In the genomic region with DNA sequence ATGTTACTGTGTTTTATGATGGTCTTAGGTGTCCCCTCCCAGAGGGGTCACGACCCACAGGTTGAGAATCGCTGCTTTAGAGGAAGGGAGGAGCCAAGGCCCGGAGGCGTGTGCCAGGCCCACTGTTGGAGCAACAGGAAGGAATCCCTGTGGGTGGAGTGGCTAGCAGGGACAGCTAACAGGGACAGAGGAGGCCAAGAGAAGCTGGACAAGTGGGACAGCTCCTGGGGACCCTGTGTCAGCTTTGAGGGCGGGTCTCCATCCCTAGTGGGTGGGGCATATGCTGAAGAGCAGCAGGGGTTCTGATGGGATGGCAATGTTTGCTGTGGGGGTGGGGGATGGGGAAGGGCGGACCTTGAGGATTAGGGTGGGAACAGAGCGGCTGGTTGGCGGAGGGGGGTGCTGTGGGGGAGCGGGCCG, we compare ENCODE assay signal across 13 mouse cellular contexts. TPM values are rescaled to one million over a fixed set of nuclear protein-coding genes. Genes with fewer than 3 reads are reported as not detected.
A peak's percentile ranks its signal among the peaks of the same experiment; 100 is the strongest.
DNase-seq lines count a peak whose midpoint lies in the region; ATAC-seq lines count a peak whose summit lies in the region.
"Had no signal": no experiment of that assay in that cellular context is flagged by ENCODE, and none has a peak within 500 bp of the region (broad histone marks: within the 10 kb centered on the region; RNA-seq: fewer than 3 reads in every experiment).

No protein-coding gene starts in this region.

- peak; percentile 61 for DNase-seq in forebrain, embryonic 11.5 days (ENCODE audit: low spot score)
- peak; percentile 34 for DNase-seq in lung, postnatal 14 days
- DNase-seq in urinary bladder, adult 18-20 months (ENCODE audit: low spot score in 2 of 2) = no peak
- DNase-seq in gastrocnemius, adult 8-10 months (ENCODE audit: low spot score in 2 of 2) = no peak
- DNase-seq: adrenal gland, adult 8-10 months; cerebellum, adult 11-12 months; forebrain, postnatal 0 days; thymus, postnatal 14 days had no signal

- no peak overlapping the region for H3K9ac ChIP-seq in forebrain, embryonic 11.5 days (ENCODE audit: low read length)
- H3K9ac ChIP-seq in forebrain, embryonic 16.5 days (replicated peaks; ENCODE audit: low read depth, low read length) = no peak overlapping the region
- no peak overlapping the region for H3K9ac ChIP-seq in midbrain, embryonic 12.5 days (replicated peaks)
- H3K9ac ChIP-seq in midbrain, embryonic 16.5 days (ENCODE audit: low read depth, low read length) = no peak overlapping the region
- no peak overlapping the region for H3K9ac ChIP-seq in intestine, embryonic 16.5 days (ENCODE audit: low read depth, low read length)
- H3K9ac ChIP-seq: forebrain, postnatal 0 days had no signal

- no peak overlapping the region for H3K4me3 ChIP-seq in forebrain, embryonic 11.5 days (ENCODE audit: low read depth, low read length)
- H3K4me3 ChIP-seq in forebrain, embryonic 16.5 days (replicated peaks; ENCODE audit: low read length) = no peak overlapping the region
- no peak overlapping the region for H3K4me3 ChIP-seq in midbrain, embryonic 12.5 days
- no peak overlapping the region for H3K4me3 ChIP-seq in midbrain, embryonic 16.5 days (ENCODE audit: low read depth, low read length)
- no peak overlapping the region for H3K4me3 ChIP-seq in intestine, embryonic 16.5 days (ENCODE audit: low read length)

- no peaks in the 10 kb centered on the region for H3K9me3 ChIP-seq in forebrain, embryonic 11.5 days (ENCODE audit: control insufficient read depth, low read length)
- H3K9me3 ChIP-seq in forebrain, embryonic 16.5 days (ENCODE audit: control insufficient read depth, low read length) = no peaks in the 10 kb centered on the region
- H3K9me3 ChIP-seq in midbrain, embryonic 12.5 days = no peaks in the 10 kb centered on the region
- no peaks in the 10 kb centered on the region for H3K9me3 ChIP-seq in midbrain, embryonic 16.5 days (replicated peaks; ENCODE audit: control insufficient read depth, low read length, poor library complexity, severe bottlenecking)
- H3K9me3 ChIP-seq in intestine, embryonic 16.5 days (ENCODE audit: control insufficient read depth, low read length) = no peaks in the 10 kb centered on the region

- no peak overlapping the region for H3K27ac ChIP-seq in forebrain, embryonic 11.5 days (ENCODE audit: low read depth, low read length)
- no peak overlapping the region for H3K27ac ChIP-seq in forebrain, embryonic 16.5 days (ENCODE audit: low read length)
- no peak overlapping the region for H3K27ac ChIP-seq in midbrain, embryonic 12.5 days (replicated peaks)
- no peak overlapping the region for H3K27ac ChIP-seq in midbrain, embryonic 16.5 days (ENCODE audit: low read length)
- no peak overlapping the region for H3K27ac ChIP-seq in intestine, embryonic 16.5 days (ENCODE audit: low read length)

- H3K27me3 ChIP-seq in forebrain, embryonic 11.5 days (ENCODE audit: control insufficient read depth, insufficient read depth, low read length) = no peaks in the 10 kb centered on the region
- no peaks in the 10 kb centered on the region for H3K27me3 ChIP-seq in forebrain, embryonic 16.5 days (replicated peaks; ENCODE audit: control insufficient read depth, insufficient read depth, low read length)
- H3K27me3 ChIP-seq in midbrain, embryonic 12.5 days = peaks cover 6% of the 10 kb centered on the region; the same call in 1 of the 2 replicates
- no peaks in the 10 kb centered on the region for H3K27me3 ChIP-seq in midbrain, embryonic 16.5 days (ENCODE audit: control insufficient read depth, insufficient read depth, low read depth, low read length)
- no peaks in the 10 kb centered on the region for H3K27me3 ChIP-seq in intestine, embryonic 16.5 days (replicated peaks; ENCODE audit: control insufficient read depth, insufficient read depth, low read length)

- no peak for ATAC-seq in forebrain, embryonic 11.5 days (replicated peaks; ENCODE audit: low FRiP score)
- ATAC-seq in forebrain, embryonic 16.5 days = no peak
- ATAC-seq in midbrain, embryonic 12.5 days (ENCODE audit: low FRiP score, low read depth) = peak; percentile 67
- no peak for ATAC-seq in midbrain, embryonic 16.5 days
- peak; percentile 46 for ATAC-seq in intestine, embryonic 16.5 days
- ATAC-seq: forebrain, postnatal 0 days had no signal

- no peak overlapping the region for H3K4me2 ChIP-seq in forebrain, embryonic 11.5 days (ENCODE audit: low read depth, low read length, severe bottlenecking)
- no peak overlapping the region for H3K4me2 ChIP-seq in forebrain, embryonic 16.5 days (ENCODE audit: low read length)
- H3K4me2 ChIP-seq in midbrain, embryonic 12.5 days (replicated peaks) = no peak overlapping the region
- no peak overlapping the region for H3K4me2 ChIP-seq in midbrain, embryonic 16.5 days (ENCODE audit: low read length)
- no peak overlapping the region for H3K4me2 ChIP-seq in intestine, embryonic 16.5 days (ENCODE audit: low read depth, low read length)
- H3K4me2 ChIP-seq: liver, embryonic 11.5 days had no signal

- H3K36me3 ChIP-seq in forebrain, embryonic 11.5 days (ENCODE audit: control insufficient read depth, insufficient read depth, low read length) = no peaks in the 10 kb centered on the region; the same call in 1 of the 2 replicates
- no peaks in the 10 kb centered on the region; the same call in 1 of the 2 replicates for H3K36me3 ChIP-seq in forebrain, embryonic 16.5 days (ENCODE audit: control insufficient read depth, insufficient read depth)
- H3K36me3 ChIP-seq in midbrain, embryonic 12.5 days = peaks cover 13% of the 10 kb centered on the region
- H3K36me3 ChIP-seq in midbrain, embryonic 16.5 days (ENCODE audit: control insufficient read depth, insufficient read depth, low read length) = 0 out of 2 replicates have a peak, but pooled peaks cover 4% of the 10 kb centered on the region
- H3K36me3 ChIP-seq in intestine, embryonic 16.5 days (ENCODE audit: control insufficient read depth, insufficient read depth, low read length) = peaks cover 10% of the 10 kb centered on the region; the same call in 1 of the 2 replicates

- 0 out of 2 replicates have a peak, but pooled peaks cover 2% of the 10 kb centered on the region for H3K4me1 ChIP-seq in forebrain, embryonic 11.5 days (replicated peaks; ENCODE audit: control insufficient read depth, insufficient read depth, low read length)
- H3K4me1 ChIP-seq in forebrain, embryonic 16.5 days (replicated peaks; ENCODE audit: control insufficient read depth, insufficient read depth, low read length) = peaks cover 15% of the 10 kb centered on the region; the same call in 1 of the 2 replicates
- H3K4me1 ChIP-seq in midbrain, embryonic 12.5 days = peaks cover 11% of the 10 kb centered on the region
- peaks cover 5% of the 10 kb centered on the region for H3K4me1 ChIP-seq in midbrain, embryonic 16.5 days (ENCODE audit: control insufficient read depth, insufficient read depth, low read length)
- H3K4me1 ChIP-seq in intestine, embryonic 16.5 days (ENCODE audit: control insufficient read depth, insufficient read depth, low read length) = peaks cover 9% of the 10 kb centered on the region

- WGBS in forebrain, embryonic 11.5 days = 46% methylated on average over 10 of the region's 10 CpGs
- 45% methylated on average over 10 of the region's 10 CpGs for WGBS in forebrain, embryonic 16.5 days
- WGBS in midbrain, embryonic 12.5 days = 27% methylated on average over 10 of the region's 10 CpGs
- 35% methylated on average over 10 of the region's 10 CpGs for WGBS in midbrain, embryonic 16.5 days
- 48% methylated on average over 10 of the region's 10 CpGs for WGBS in intestine, embryonic 16.5 days

RNA-seq across cellular contexts. Expression of a gene that starts 43.6 kb away (rescaled TPM):
- polyA plus RNA-seq in forebrain, embryonic 11.5 days (2014; fragmentation: Nextera tagmentation; extraction: Ambion mirVana) = 97.9 and 102 TPM in 2 replicates
- polyA plus RNA-seq in forebrain, embryonic 16.5 days (2015; fragmentation: Nextera tagmentation; extraction: Ambion mirVana) = 28.7 and 37.6 TPM in 2 replicates
- polyA plus RNA-seq in midbrain, embryonic 12.5 days (2016; fragmentation: Nextera tagmentation; extraction: Ambion mirVana) = 76.1 and 113 TPM in 2 replicates
- polyA plus RNA-seq in midbrain, embryonic 16.5 days (2015; fragmentation: Nextera tagmentation; extraction: Ambion mirVana) = 88.1 and 94.5 TPM in 2 replicates
- polyA plus RNA-seq in intestine, embryonic 16.5 days (2015; fragmentation: Nextera tagmentation; extraction: Ambion mirVana) = 68.4 and 76.3 TPM in 2 replicates
- 1 to 10 TPM; 6.0 to 9.9 (median 7.1) TPM for total RNA-seq in gastrocnemius, adult 8-10 months (2022)

Comparison
In these comparisons a context has a peak if more than half of its experiments do, and no peak if none do; other contexts are left out.
1. ATAC-seq: peak in midbrain, embryonic 12.5 days (single experiment) and intestine, embryonic 16.5 days (single experiment); none in forebrain, embryonic 11.5 days (single experiment), forebrain, embryonic 16.5 days (single experiment) and midbrain, embryonic 16.5 days (single experiment).
2. DNase-seq: peak in forebrain, embryonic 11.5 days (single experiment) and lung, postnatal 14 days (single experiment); none in urinary bladder, adult 18-20 months (0 of 2) and gastrocnemius, adult 8-10 months (0 of 2).